Mouse (Mus musculus) central nervous system, embryonic 11.5 days (tissue): ENCODE results near the gene Fhit. TPM values are rescaled to one million over a fixed set of nuclear protein-coding genes. Genes with fewer than 3 reads are reported as not detected.

ENCODE experiments used
- polyA plus RNA-seq: library from polyadenylated mRNA; depleted of rRNA; stranded (reverse); fragments of >200 nt; gene quantifications from 2 replicates; pipeline ENCODE4 v1.2.3, GENCODE M21; 2012; rRNA removed

The Fhit gene
- 3.2 and 3.4 TPM in 2 replicates for polyA plus RNA-seq

GRCm38 (mm10) chr14:11161751-11162231 lies at the start of gene Fhit:
TSS of gene Fhit (minus strand) at chr14:11162035.

Other genes starting within 250 kb of the Fhit start
- 0.31 and 0.83 TPM in 2 replicates for gene Gm3839, start 194.7 kb upstream of the Fhit start, polyA plus RNA-seq